In genomic region chr14:79383120-79383519, GRCm38 (mm10) we compare ENCODE assay signal across 22 mouse cellular contexts. TPM values are rescaled to one million over a fixed set of nuclear protein-coding genes. Genes with fewer than 3 reads are reported as not detected.
A peak's percentile ranks its signal among the peaks of the same experiment; 100 is the strongest.
DNase-seq lines count a peak whose midpoint lies in the region; ATAC-seq and TF ChIP-seq lines count a peak whose summit lies in the region.
"Had no signal": no experiment of that assay in that cellular context is flagged by ENCODE, and none has a peak within 500 bp of the region (broad histone marks: within the 10 kb centered on the region; RNA-seq: fewer than 3 reads in every experiment).

No protein-coding gene starts in this region.

- H3K4me3 ChIP-seq in liver, embryonic 13.5 days (replicated peaks): no peak overlapping the region
- no peak overlapping the region for H3K4me3 ChIP-seq in liver, embryonic 11.5 days (ENCODE audit: low read depth, low read length)
- no peak overlapping the region for H3K4me3 ChIP-seq in liver, embryonic 14.5 days (ENCODE audit: insufficient read depth in 1 of 2, low read depth in 2 of 2, low read length in 2 of 2)
- no peak overlapping the region for H3K4me3 ChIP-seq in left cerebral cortex, adult 2 months
- H3K4me3 ChIP-seq: embryonic facial prominence, embryonic 12.5 days; forebrain, embryonic 13.5 days; heart, embryonic 10.5 days; hindbrain, embryonic 12.5 days had no signal

- H3K36me3 ChIP-seq in liver, embryonic 13.5 days: peaks cover 48% of the 10 kb centered on the region
- peaks cover 10% of the 10 kb centered on the region; the same call in 1 of the 2 replicates for H3K36me3 ChIP-seq in liver, embryonic 11.5 days (ENCODE audit: control insufficient read depth, insufficient read depth, low read length)
- peaks cover 28% of the 10 kb centered on the region for H3K36me3 ChIP-seq in liver, embryonic 14.5 days (replicated peaks; ENCODE audit: control insufficient read depth, insufficient read depth, low read depth)

- no peak overlapping the region for H3K9ac ChIP-seq in liver, embryonic 13.5 days
- H3K9ac ChIP-seq in liver, embryonic 11.5 days (ENCODE audit: low read depth, low read length): no peak overlapping the region
- H3K9ac ChIP-seq in liver, embryonic 14.5 days (replicated peaks): no peak overlapping the region
- H3K9ac ChIP-seq: embryonic facial prominence, embryonic 12.5 days; forebrain, embryonic 13.5 days; forebrain, postnatal 0 days; hindbrain, embryonic 12.5 days had no signal

- no peak overlapping the region for H3K4me2 ChIP-seq in liver, embryonic 13.5 days
- H3K4me2 ChIP-seq in liver, embryonic 11.5 days: no peak overlapping the region
- peak overlapping the region; percentile 28; the same call in 1 of the 2 replicates for H3K4me2 ChIP-seq in liver, embryonic 14.5 days (ENCODE audit: low read depth)
- H3K4me2 ChIP-seq: embryonic facial prominence, embryonic 12.5 days; forebrain, embryonic 13.5 days; hindbrain, embryonic 12.5 days had no signal

- WGBS in liver, embryonic 13.5 days (ENCODE audit: insufficient replicate concordance): 63% methylated on average over 7 of the region's 7 CpGs
- WGBS in liver, embryonic 11.5 days: 85% methylated on average over 7 of the region's 7 CpGs
- WGBS in liver, embryonic 14.5 days (ENCODE audit: insufficient replicate concordance): 50% methylated on average over 7 of the region's 7 CpGs

- peak; percentile 69 for ATAC-seq in liver, embryonic 13.5 days (ENCODE audit: low read depth)
- ATAC-seq in liver, embryonic 11.5 days (replicated peaks; ENCODE audit: low FRiP score): no peak
- no peak for ATAC-seq in liver, embryonic 14.5 days (ENCODE audit: insufficient read depth)
- peak; percentile 72; the same call in 1 of the 2 replicates for ATAC-seq in megakaryocyte progenitor cell, adult 5-6 weeks (replicated peaks; ENCODE audit: poor library complexity)
- ATAC-seq: forebrain, embryonic 13.5 days; forebrain, postnatal 0 days; hindbrain, postnatal 0 days had no signal

- no peak for DNase-seq in liver, embryonic 13.5 days
- DNase-seq in liver, embryonic 11.5 days (ENCODE audit: low spot score): no peak
- DNase-seq in liver, embryonic 14.5 days (ENCODE audit: low read depth in 3 of 3, low spot score in 3 of 3): no peak
- DNase-seq in frontal cortex, postnatal 14 days (ENCODE audit: low spot score in 2 of 2): no peak
- DNase-seq in left cerebral cortex, adult 2 months (ENCODE audit: extremely low spot score in 1 of 2, low spot score in 2 of 2): no peak
- DNase-seq in cerebellum, adult 11-12 months: no peak
- DNase-seq: adrenal gland, adult 8-10 months; adrenal gland, postnatal 36 days; cerebellum, adult 11 months; cerebellum, adult 9-10 months; cerebellum, postnatal 25 days; forebrain, postnatal 0 days; gastrocnemius, postnatal 36 days; heart, adult 18-20 months; heart, postnatal 10 days; heart, postnatal 4 days had no signal

- TF ChIP-seq CTCF in liver, embryonic 14.5 days (IDR thresholded peaks at IDR 0.05; ENCODE audit: low read depth): no peak
- no peak for TF ChIP-seq CTCF in left cerebral cortex, adult 2 months (IDR thresholded peaks at IDR 0.05)

- H3K27ac ChIP-seq in liver, embryonic 13.5 days: no peak overlapping the region
- H3K27ac ChIP-seq in liver, embryonic 11.5 days (ENCODE audit: low read depth, low read length): no peak overlapping the region
- H3K27ac ChIP-seq in liver, embryonic 14.5 days: no peak overlapping the region
- no peak overlapping the region for H3K27ac ChIP-seq in left cerebral cortex, adult 2 months
- H3K27ac ChIP-seq: embryonic facial prominence, embryonic 12.5 days; forebrain, embryonic 13.5 days; heart, embryonic 10.5 days; hindbrain, embryonic 12.5 days; hindbrain, postnatal 0 days had no signal

- intact Hi-C loops in left cerebral cortex, adult 2 months (cut with DNase I): no loop called here

- H3K27me3 ChIP-seq in liver, embryonic 13.5 days: no peaks in the 10 kb centered on the region
- no peaks in the 10 kb centered on the region for H3K27me3 ChIP-seq in liver, embryonic 11.5 days (replicated peaks; ENCODE audit: control insufficient read depth, insufficient read depth, low read length)
- no peaks in the 10 kb centered on the region for H3K27me3 ChIP-seq in liver, embryonic 14.5 days (ENCODE audit: control insufficient read depth, insufficient read depth, low read length)
- H3K27me3 ChIP-seq: embryonic facial prominence, embryonic 12.5 days; forebrain, embryonic 13.5 days; hindbrain, embryonic 12.5 days had no signal

- TF ChIP-seq EP300 in liver, embryonic 14.5 days (IDR thresholded peaks at IDR 0.05; ENCODE audit: low read depth): peak; percentile 51

- no peaks in the 10 kb centered on the region for H3K9me3 ChIP-seq in liver, embryonic 13.5 days (replicated peaks)
- no peaks in the 10 kb centered on the region for H3K9me3 ChIP-seq in liver, embryonic 11.5 days (ENCODE audit: control insufficient read depth, low read length)
- H3K9me3 ChIP-seq in liver, embryonic 14.5 days (ENCODE audit: control insufficient read depth, low read length): no peaks in the 10 kb centered on the region
- H3K9me3 ChIP-seq: embryonic facial prominence, embryonic 12.5 days; forebrain, embryonic 13.5 days; heart, embryonic 10.5 days; hindbrain, embryonic 12.5 days had no signal

- peaks cover 13% of the 10 kb centered on the region for H3K4me1 ChIP-seq in liver, embryonic 13.5 days (replicated peaks)
- H3K4me1 ChIP-seq in liver, embryonic 11.5 days (replicated peaks; ENCODE audit: control insufficient read depth, insufficient read depth, low read length): no peaks in the 10 kb centered on the region
- H3K4me1 ChIP-seq in liver, embryonic 14.5 days (replicated peaks; ENCODE audit: control insufficient read depth in 2 of 2, insufficient read depth in 2 of 2, low read length in 1 of 2): peaks cover 0 to 3% of the 10 kb centered on the region in 2 experiments; a peak in 2 of 4 replicates
- H3K4me1 ChIP-seq: embryonic facial prominence, embryonic 12.5 days; forebrain, embryonic 13.5 days; heart, embryonic 10.5 days; hindbrain, embryonic 12.5 days had no signal

RNA-seq across cellular contexts. Expression of gene Naa16, which starts 7.5 kb away (rescaled TPM):
- 33.4 and 44.5 TPM in 2 replicates for polyA plus RNA-seq in liver, embryonic 13.5 days (2015; fragmentation: Nextera tagmentation; extraction: Ambion mirVana)
- 59.8 and 61.6 TPM in 2 replicates for polyA plus RNA-seq in liver, embryonic 11.5 days (2014; fragmentation: Nextera tagmentation; extraction: Ambion mirVana)
- polyA plus RNA-seq in liver, embryonic 14.5 days (2012; rRNA removed): 4.6 and 9.1 TPM in 2 replicates
- polyA plus RNA-seq in liver, embryonic 14.5 days (2014; fragmentation: Nextera tagmentation; extraction: Ambion mirVana): 24.2 and 26.7 TPM in 2 replicates
- 65.7 and 71.2 TPM in 2 replicates for total RNA-seq in megakaryocyte progenitor cell, adult 5-6 weeks (2015)
- total RNA-seq in megakaryocyte progenitor cell, adult 5-6 weeks (2017): 30.7 and 49.9 TPM in 2 replicates
- total RNA-seq in left cerebral cortex, adult 2 months (2021): 10 to 100 TPM; 12.4 to 15.9 TPM

RNA-seq across cellular contexts. Expression of gene Mtrf1, which starts 14.5 kb away (rescaled TPM):
- polyA plus RNA-seq in liver, embryonic 13.5 days (2015; fragmentation: Nextera tagmentation; extraction: Ambion mirVana): 5.7 and 6.8 TPM in 2 replicates
- polyA plus RNA-seq in liver, embryonic 11.5 days (2014; fragmentation: Nextera tagmentation; extraction: Ambion mirVana): 9.1 and 12.2 TPM in 2 replicates
- polyA plus RNA-seq in liver, embryonic 14.5 days (2012; rRNA removed): 1.2 and 2.7 TPM in 2 replicates
- 4.1 and 5.0 TPM in 2 replicates for polyA plus RNA-seq in liver, embryonic 14.5 days (2014; fragmentation: Nextera tagmentation; extraction: Ambion mirVana)
- total RNA-seq in megakaryocyte progenitor cell, adult 5-6 weeks (2015): 15.4 and 19.5 TPM in 2 replicates
- 23.7 and 24.7 TPM in 2 replicates for total RNA-seq in megakaryocyte progenitor cell, adult 5-6 weeks (2017)
- total RNA-seq in left cerebral cortex, adult 2 months (2021): 1 to 10 TPM; 5.0 to 6.7 TPM

RNA-seq across cellular contexts. Expression of gene Kbtbd7, which starts 43.2 kb away (rescaled TPM):
- polyA plus RNA-seq in liver, embryonic 13.5 days (2015; fragmentation: Nextera tagmentation; extraction: Ambion mirVana): 3.0 and 3.6 TPM in 2 replicates
- 8.1 and 9.0 TPM in 2 replicates for polyA plus RNA-seq in liver, embryonic 11.5 days (2014; fragmentation: Nextera tagmentation; extraction: Ambion mirVana)
- 1.8 and 2.2 TPM in 2 replicates for polyA plus RNA-seq in liver, embryonic 14.5 days (2012; rRNA removed)
- 3.9 and 4.3 TPM in 2 replicates for polyA plus RNA-seq in liver, embryonic 14.5 days (2014; fragmentation: Nextera tagmentation; extraction: Ambion mirVana)
- total RNA-seq in megakaryocyte progenitor cell, adult 5-6 weeks (2015): 15.7 and 16.9 TPM in 2 replicates
- total RNA-seq in megakaryocyte progenitor cell, adult 5-6 weeks (2017): 14.3 and 14.9 TPM in 2 replicates
- total RNA-seq in left cerebral cortex, adult 2 months (2021): 10 to 100 TPM; 38.2 to 38.8 TPM

Comparison
In these comparisons a context has a peak if more than half of its experiments do, and no peak if none do; other contexts are left out.
1. ATAC-seq: peak in liver, embryonic 13.5 days (single experiment) and megakaryocyte progenitor cell, adult 5-6 weeks (single experiment); none in liver, embryonic 11.5 days (single experiment) and liver, embryonic 14.5 days (single experiment).